Mouse (Mus musculus) liver, embryonic 16.5 days (tissue): ENCODE data around the gene 1700069L16Rik. TPM values are rescaled to one million over a fixed set of nuclear protein-coding genes. Genes with fewer than 3 reads are reported as not detected.

Experiments used
- ATAC-seq: fragments of 200-750 bp; cut with Nextera tagmentation; 2 replicates; pipeline ENCODE4 v1.8.0; 2017; ENCODE audit warnings: low read depth, mild to moderate bottlenecking, moderate number of reproducible peaks, moderate library complexity
- H3K27ac ChIP-seq: fragments of 300-500 bp; sonication (generic); 2 replicates; pipeline ENCODE4 v1.5.1; 2014; ENCODE audit warnings: mild to moderate bottlenecking, low read length
- H3K27me3 ChIP-seq: fragments of 300-500 bp; sonication (generic); 2 replicates; pipeline ENCODE4 v1.6.1; 2014; ENCODE audit warnings: low read depth, low read length, mixed read lengths; ENCODE audit not compliant: control insufficient read depth, insufficient read depth
- H3K36me3 ChIP-seq: fragments of 300-500 bp; sonication (generic); 2 replicates; pipeline ENCODE4 v1.6.1; 2014; ENCODE audit warnings: mild to moderate bottlenecking; ENCODE audit not compliant: control insufficient read depth, insufficient read depth
- H3K4me1 ChIP-seq: fragments of 300-500 bp; sonication (generic); 2 replicates; pipeline ENCODE4 v1.6.1; 2014; ENCODE audit warnings: low read depth, low read length, mixed read lengths; ENCODE audit not compliant: control insufficient read depth
- H3K4me2 ChIP-seq: fragments of 300-500 bp; sonication (generic); 2 replicates; pipeline ENCODE4 v1.6.1; 2014; ENCODE audit warnings: low read depth, low read length, mixed read lengths
- H3K4me3 ChIP-seq: fragments of 300-500 bp; sonication (generic); 2 replicates; pipeline ENCODE4 v1.5.1; 2014; ENCODE audit warnings: low read depth, mild to moderate bottlenecking, low read length
- H3K9ac ChIP-seq: fragments of 300-500 bp; sonication (generic); 2 replicates; pipeline ENCODE4 v1.6.1; 2014; ENCODE audit warnings: low read depth, low read length
- H3K9me3 ChIP-seq: fragments of 300-500 bp; sonication (generic); replicated peaks from 2 replicates; pipeline ENCODE4 v1.6.1; 2016; ENCODE audit warnings: low read length; ENCODE audit not compliant: control insufficient read depth
- WGBS: fragments of 180-500 bp; shearing (Covaris S2); extraction: QIAGEN DNeasy Blood & Tissue Kit; methylation state at CpG from one replicate; pipeline ENCODE4 v1.1.7; 2014; ENCODE audit not compliant: insufficient replicate concordance; 5-methylcytosine and 5-hydroxymethylcytosine counted together
- polyA plus RNA-seq: library from polyadenylated mRNA; unstranded; fragments of >200 nt; fragmentation: Nextera tagmentation; extraction: Ambion mirVana; gene quantifications from 2 replicates; pipeline ENCODE4 v1.2.1, GENCODE M21; 2015

The 1700069L16Rik gene
- polyA plus RNA-seq, 1 experiment from 2014 or later: not detected

- 45% methylated on average over 6 of the region's 6 CpGs for WGBS
- Histone ChIP-seq H3K4me2 (no peak overlapping the region), H3K36me3 (no peaks in the 10 kb centered on the region), H3K9ac (no peak overlapping the region), H3K4me1 (no peaks in the 10 kb centered on the region), H3K27me3 (no peaks in the 10 kb centered on the region), H3K4me3 (no peak overlapping the region), H3K9me3 (no peaks in the 10 kb centered on the region), H3K27ac (no peak overlapping the region)
- ATAC-seq: no peak
Observed at GRCm38 (mm10) chr5:113726618-113727017, 2.0 kb upstream of the 1700069L16Rik start.

GRCm38 (mm10) chr5:113725417-113725816 lies 845 bp upstream of the 1700069L16Rik start:
- Histone ChIP-seq H3K27ac (no peak overlapping the region), H3K9me3 (no peaks in the 10 kb centered on the region), H3K4me1 (no peaks in the 10 kb centered on the region), H3K4me3 (no peak overlapping the region), H3K27me3 (no peaks in the 10 kb centered on the region), H3K36me3 (no peaks in the 10 kb centered on the region), H3K9ac (no peak overlapping the region), H3K4me2 (no peak overlapping the region)
- WGBS: 51% methylated on average over 12 of the region's 12 CpGs
- no peak for ATAC-seq

- 28% methylated on average over 8 of the region's 8 CpGs for WGBS
Observed at GRCm38 (mm10) chr5:113723567-113724237, 870 bp downstream of the 1700069L16Rik start.

GRCm38 (mm10) chr5:113722224-113723013 lies 2.2 kb downstream of the 1700069L16Rik start:
- H3K36me3 ChIP-seq: no peaks in the 10 kb centered on the region
- no peaks in the 10 kb centered on the region for H3K27me3 ChIP-seq
- 61% methylated on average over 10 of the region's 10 CpGs for WGBS
- H3K9me3 ChIP-seq: no peaks in the 10 kb centered on the region
- no peaks in the 10 kb centered on the region for H3K4me1 ChIP-seq
- H3K27ac ChIP-seq: no peak overlapping the region
- ATAC-seq: no peak
- H3K9ac ChIP-seq: no peak overlapping the region
- no peak overlapping the region for H3K4me2 ChIP-seq
- no peak overlapping the region for H3K4me3 ChIP-seq

More at GRCm38 (mm10) chr5:113723567-113724237, 870 bp downstream of the 1700069L16Rik start:
- Histone ChIP-seq H3K4me3 (no peak overlapping the region), H3K36me3 (no peaks in the 10 kb centered on the region), H3K9ac (no peak overlapping the region), H3K4me1 (no peaks in the 10 kb centered on the region), H3K9me3 (no peaks in the 10 kb centered on the region), H3K4me2 (no peak overlapping the region), H3K27ac (no peak overlapping the region), H3K27me3 (no peaks in the 10 kb centered on the region)
- no peak for ATAC-seq

GRCm38 (mm10) chr5:113719221-113719661 lies 5.3 kb downstream of the 1700069L16Rik start:
- Histone ChIP-seq H3K9me3 (no peaks in the 10 kb centered on the region), H3K27ac (no peak overlapping the region), H3K9ac (no peak overlapping the region), H3K36me3 (no peaks in the 10 kb centered on the region), H3K27me3 (no peaks in the 10 kb centered on the region), H3K4me1 (no peaks in the 10 kb centered on the region), H3K4me3 (no peak overlapping the region), H3K4me2 (no peak overlapping the region)
- ATAC-seq: no peak
- 64% methylated on average over 8 of the region's 8 CpGs for WGBS

- H3K4me1 ChIP-seq: no peaks in the 10 kb centered on the region
- no peak overlapping the region for H3K4me3 ChIP-seq
- no peaks in the 10 kb centered on the region for H3K27me3 ChIP-seq
- 7% methylated on average over 12 of the region's 12 CpGs for WGBS
- no peak overlapping the region for H3K4me2 ChIP-seq
- no peak overlapping the region for H3K9ac ChIP-seq
- no peaks in the 10 kb centered on the region for H3K36me3 ChIP-seq
- no peak for ATAC-seq
- H3K9me3 ChIP-seq: no peaks in the 10 kb centered on the region
- no peak overlapping the region for H3K27ac ChIP-seq
Observed at GRCm38 (mm10) chr5:113716581-113717388, 7.8 kb downstream of the 1700069L16Rik start.

GRCm38 (mm10) chr5:113712861-113713260 lies 11.7 kb downstream of the 1700069L16Rik start:
- Histone ChIP-seq H3K36me3 (no peaks in the 10 kb centered on the region), H3K27ac (no peak overlapping the region), H3K4me3 (no peak overlapping the region), H3K4me1 (no peaks in the 10 kb centered on the region), H3K27me3 (no peaks in the 10 kb centered on the region), H3K9ac (no peak overlapping the region), H3K4me2 (no peak overlapping the region), H3K9me3 (no peaks in the 10 kb centered on the region)
- ATAC-seq: no peak
- 61% methylated on average over 2 of the region's 2 CpGs for WGBS

- H3K9me3 ChIP-seq: no peaks in the 10 kb centered on the region
- H3K4me3 ChIP-seq: no peak overlapping the region
- H3K27me3 ChIP-seq: no peaks in the 10 kb centered on the region
- H3K4me1 ChIP-seq: no peaks in the 10 kb centered on the region
- no peaks in the 10 kb centered on the region for H3K36me3 ChIP-seq
- 47% methylated on average over 21 of the region's 21 CpGs for WGBS
- H3K9ac ChIP-seq: no peak overlapping the region
- H3K27ac ChIP-seq: no peak overlapping the region
- ATAC-seq: no peak
- H3K4me2 ChIP-seq: no peak overlapping the region
Observed at GRCm38 (mm10) chr5:113703803-113704585, 20.6 kb downstream of the 1700069L16Rik start.
